Mouse (Mus musculus): ENCODE data around the gene Ppp2r2d. TPM values are rescaled to one million over a fixed set of nuclear protein-coding genes. Genes with fewer than 3 reads are reported as not detected.

Ppp2r2d gene
- polyA plus RNA-seq, 1 experiment: 34.1 TPM

- no peaks in the 10 kb centered on the region for H3K27me3 ChIP-seq (ENCODE audit: control insufficient read depth, insufficient read depth, insufficient read length)
- TF ChIP-seq MYOG (IDR thresholded peaks at IDR 0.05; ENCODE audit: control insufficient read depth, extremely low read depth, insufficient read length) (no peak), MAX (IDR thresholded peaks at IDR 0.05) (no peak)
These were observed 62.1 kb downstream of the Ppp2r2d start for GRCm38 (mm10) chr7:138907976-138908375.

GRCm38 (mm10) chr7:138908768-138909276, 62.9 kb downstream of the Ppp2r2d start:
- peaks cover 2% of the 10 kb centered on the region for H3K79me3 ChIP-seq (ENCODE audit: low read depth)
- no peaks in the 10 kb centered on the region for H3K79me2 ChIP-seq (ENCODE audit: control insufficient read depth, insufficient read depth)
- no peaks in the 10 kb centered on the region for H3K27me3 ChIP-seq (ENCODE audit: control insufficient read depth, insufficient read depth, insufficient read length)
- TF ChIP-seq MYOD1 (IDR thresholded peaks at IDR 0.05; ENCODE audit: control insufficient read depth, insufficient read length, low read depth) (no peak), MAX (IDR thresholded peaks at IDR 0.05) (no peak)
- peak overlapping the region; percentile 30 for H3K4me3 ChIP-seq (ENCODE audit: insufficient read depth, poor library complexity, severe bottlenecking)
- H3ac ChIP-seq (ENCODE audit: control insufficient read depth, insufficient read length, low read depth): peak overlapping the region; percentile 71
- no peaks in the 10 kb centered on the region for H3K36me3 ChIP-seq (ENCODE audit: control insufficient read depth, insufficient read depth)

More at GRCm38 (mm10) chr7:138907976-138908375, 62.1 kb downstream of the Ppp2r2d start:
- H3K4me3 ChIP-seq (ENCODE audit: insufficient read depth, poor library complexity, severe bottlenecking): no peak overlapping the region
- peaks cover 2% of the 10 kb centered on the region for H3K79me3 ChIP-seq (ENCODE audit: low read depth)
- H3K36me3 ChIP-seq (ENCODE audit: control insufficient read depth, insufficient read depth): no peaks in the 10 kb centered on the region
- H3K79me2 ChIP-seq (ENCODE audit: control insufficient read depth, insufficient read depth): no peaks in the 10 kb centered on the region
- H3ac ChIP-seq (ENCODE audit: control insufficient read depth, insufficient read length, low read depth): no peak overlapping the region

- Histone ChIP-seq H3K79me3 (ENCODE audit: low read depth) (peaks cover 2% of the 10 kb centered on the region), H3K27me3 (ENCODE audit: control insufficient read depth, insufficient read depth, insufficient read length) (no peaks in the 10 kb centered on the region), H3ac (ENCODE audit: control insufficient read depth, insufficient read length, low read depth) (peak within 1 kb of the TSS; percentile 71), H3K36me3 (ENCODE audit: control insufficient read depth, insufficient read depth) (no peaks in the 10 kb centered on the region), H3K4me3 (ENCODE audit: insufficient read depth, poor library complexity, severe bottlenecking) (peak within 1 kb of the TSS; percentile 30), H3K79me2 (ENCODE audit: control insufficient read depth, insufficient read depth) (no peaks in the 10 kb centered on the region)
- TF ChIP-seq CEBPB (IDR thresholded peaks at IDR 0.05; ENCODE audit: low read depth): no peak
These were observed 63.7 kb downstream of the Ppp2r2d start, which contains the start of gene Bnip3 for GRCm38 (mm10) chr7:138909277-138910192. Gene Bnip3 (minus strand): TSS chr7:138909519.

- no peaks in the 10 kb centered on the region for H3K79me2 ChIP-seq (ENCODE audit: control insufficient read depth, insufficient read depth)
- H3K79me3 ChIP-seq (ENCODE audit: low read depth): peaks cover 2% of the 10 kb centered on the region
- H3K36me3 ChIP-seq (ENCODE audit: control insufficient read depth, insufficient read depth): no peaks in the 10 kb centered on the region
- H3K4me3 ChIP-seq (ENCODE audit: insufficient read depth, poor library complexity, severe bottlenecking): no peak overlapping the region
- peaks cover 3% of the 10 kb centered on the region for H3K27me3 ChIP-seq (ENCODE audit: control insufficient read depth, insufficient read depth, insufficient read length)
- no peak for TF ChIP-seq MYOG (IDR thresholded peaks at IDR 0.05; ENCODE audit: control insufficient read depth, extremely low read depth, insufficient read length)
- TF ChIP-seq MAX (IDR thresholded peaks at IDR 0.05): no peak
- no peak for TF ChIP-seq USF1 (IDR thresholded peaks at IDR 0.05; ENCODE audit: low read depth)
- TF ChIP-seq FOSL1 (IDR thresholded peaks at IDR 0.05; ENCODE audit: insufficient read depth, low read length, poor library complexity, severe bottlenecking): no peak
- TF ChIP-seq CTCF (IDR thresholded peaks at IDR 0.05; ENCODE audit: control insufficient read depth, insufficient read depth, insufficient read length): no peak
- no peak for TF ChIP-seq MYOD1 (IDR thresholded peaks at IDR 0.05; ENCODE audit: control insufficient read depth, insufficient read length, low read depth)
- no peak for TF ChIP-seq CEBPB (IDR thresholded peaks at IDR 0.05; ENCODE audit: low read depth)
- H3ac ChIP-seq (ENCODE audit: control insufficient read depth, insufficient read length, low read depth): no peak overlapping the region
These were observed 64.3 kb downstream of the Ppp2r2d start for GRCm38 (mm10) chr7:138910193-138910562.

GRCm38 (mm10) chr7:138913616-138914015, 67.7 kb downstream of the Ppp2r2d start:
- H3K79me2 ChIP-seq (ENCODE audit: control insufficient read depth, insufficient read depth): no peaks in the 10 kb centered on the region
- H3K4me3 ChIP-seq (ENCODE audit: insufficient read depth, poor library complexity, severe bottlenecking): no peak overlapping the region
- peaks cover 3% of the 10 kb centered on the region for H3K27me3 ChIP-seq (ENCODE audit: control insufficient read depth, insufficient read depth, insufficient read length)
- no peak overlapping the region for H3ac ChIP-seq (ENCODE audit: control insufficient read depth, insufficient read length, low read depth)
- TF ChIP-seq USF1 (IDR thresholded peaks at IDR 0.05; ENCODE audit: low read depth) (no peak), MAX (IDR thresholded peaks at IDR 0.05) (no peak), FOSL1 (IDR thresholded peaks at IDR 0.05; ENCODE audit: insufficient read depth, low read length, poor library complexity, severe bottlenecking) (no peak), CTCF (IDR thresholded peaks at IDR 0.05; ENCODE audit: control insufficient read depth, insufficient read depth, insufficient read length) (no peak), MYOD1 (IDR thresholded peaks at IDR 0.05; ENCODE audit: control insufficient read depth, insufficient read length, low read depth) (no peak)
- no peaks in the 10 kb centered on the region for H3K36me3 ChIP-seq (ENCODE audit: control insufficient read depth, insufficient read depth)
- H3K79me3 ChIP-seq (ENCODE audit: low read depth): no peaks in the 10 kb centered on the region

- no peak for TF ChIP-seq MYOD1 (IDR thresholded peaks at IDR 0.05; ENCODE audit: control insufficient read depth, insufficient read length, low read depth)
- no peak for TF ChIP-seq CEBPB (IDR thresholded peaks at IDR 0.05; ENCODE audit: low read depth)
- H3K36me3 ChIP-seq (ENCODE audit: control insufficient read depth, insufficient read depth): no peaks in the 10 kb centered on the region
- H3K4me3 ChIP-seq (ENCODE audit: insufficient read depth, poor library complexity, severe bottlenecking): peak overlapping the region; percentile 2
These were observed 73.5 kb downstream of the Ppp2r2d start for GRCm38 (mm10) chr7:138919156-138919944.

More at GRCm38 (mm10) chr7:138919156-138919944, 73.5 kb downstream of the Ppp2r2d start:
- Histone ChIP-seq H3K79me3 (ENCODE audit: low read depth) (no peaks in the 10 kb centered on the region), H3K27me3 (ENCODE audit: control insufficient read depth, insufficient read depth, insufficient read length) (peaks cover 3% of the 10 kb centered on the region), H3K79me2 (ENCODE audit: control insufficient read depth, insufficient read depth) (no peaks in the 10 kb centered on the region), H3ac (ENCODE audit: control insufficient read depth, insufficient read length, low read depth) (peak overlapping the region; percentile 46)

Measured in C2C12 (cell line).